Mouse (Mus musculus): ENCODE measurements around the gene Gm2381. TPM values are rescaled to one million over a fixed set of nuclear protein-coding genes. Genes with fewer than 3 reads are reported as not detected.

Gm2381 gene
- total RNA-seq (2023), result not detected in 2 replicates

GRCm38 (mm10) chr7:42866801-42867458 is at the start of gene Gm2381:
Gene Gm2381, minus strand, starts transcription at chr7:42867234.

GRCm38 (mm10) chr7:42793425-42793824 is 73.6 kb downstream of the Gm2381 start, which contains the start of gene Vmn2r62:
Gene Vmn2r62, minus strand, starts transcription at chr7:42793525.

Other genes with a start within 250 kb of the Gm2381 start
- 0.11 and 0.51 TPM in 2 replicates for gene Zfp976, start 224.6 kb downstream of the Gm2381 start, total RNA-seq (2023)
- gene Zfp975, start 174.5 kb downstream of the Gm2381 start, total RNA-seq (2023), result 0.41 and 0.73 TPM in 2 replicates
- gene Gm17067, start 140.2 kb downstream of the Gm2381 start, total RNA-seq (2023), result not detected in 2 replicates
- not detected in 2 replicates for gene Vmn2r62, start 73.7 kb downstream of the Gm2381 start, total RNA-seq (2023)
- gene Vmn2r63, start 66.6 kb upstream of the Gm2381 start, total RNA-seq (2023), result not detected in 2 replicates
- gene Gm9268, start 151.5 kb upstream of the Gm2381 start, total RNA-seq (2023), result not detected in 2 replicates
- gene Zfp936, start 247.0 kb upstream of the Gm2381 start, total RNA-seq (2023), result 0.95 TPM in 1 of 2 replicates, not detected in the other